Comparison of ENCODE assay signal across 14 mouse cellular contexts in the genomic region with DNA sequence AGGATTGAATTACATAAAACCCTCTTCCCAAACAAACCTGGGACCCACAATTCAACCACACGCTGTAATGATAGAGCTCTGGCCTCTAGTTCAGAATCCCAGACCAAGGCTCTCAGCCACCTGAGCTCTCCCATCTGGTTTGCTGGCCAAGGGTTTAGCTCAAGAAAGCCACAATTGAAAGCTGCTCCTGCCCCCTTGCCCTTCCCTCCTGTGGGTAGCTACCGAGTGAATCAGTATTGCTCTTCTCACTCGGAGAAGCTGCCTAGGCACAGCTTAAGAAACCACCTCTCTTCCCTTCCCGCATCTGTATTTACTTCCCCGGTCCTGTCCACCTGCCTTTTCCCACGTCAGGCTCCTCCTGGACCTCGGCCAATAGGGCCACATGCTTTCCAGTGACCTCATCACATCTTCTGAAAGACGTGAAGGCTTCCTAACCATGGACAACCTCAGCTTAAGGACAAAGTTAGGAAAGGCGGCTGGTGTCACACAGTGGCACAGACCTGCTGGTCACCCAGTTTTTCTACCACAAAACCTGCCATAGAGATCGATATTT. TPM values are rescaled to one million over a fixed set of nuclear protein-coding genes. Genes with fewer than 3 reads are reported as not detected.
DNase-seq lines count a peak whose midpoint lies in the region; ATAC-seq and TF ChIP-seq lines count a peak whose summit lies in the region.
"Had no signal": no experiment of that assay in that cellular context is flagged by ENCODE, and none has a peak within 500 bp of the region (broad histone marks: within the 10 kb centered on the region; RNA-seq: fewer than 3 reads in every experiment).

No protein-coding gene starts in this region.

- no peak overlapping the region for H3K9ac ChIP-seq in embryonic facial prominence, embryonic 15.5 days
- H3K9ac ChIP-seq: heart, embryonic 13.5 days; neural tube, embryonic 15.5 days had no signal

- H3K27ac ChIP-seq in embryonic facial prominence, embryonic 15.5 days (replicated peaks): peak overlapping the region; percentile 39
- no peak overlapping the region for H3K27ac ChIP-seq in embryonic facial prominence, embryonic 10.5 days (replicated peaks)
- H3K27ac ChIP-seq in layer of hippocampus, adult 2 months: 0 out of 2 replicates have a peak overlapping the region, but pooled peaks have one; percentile 59
- H3K27ac ChIP-seq: heart, embryonic 13.5 days; neural tube, embryonic 15.5 days had no signal

- no peak overlapping the region for H3K4me3 ChIP-seq in embryonic facial prominence, embryonic 15.5 days (replicated peaks)
- H3K4me3 ChIP-seq in embryonic facial prominence, embryonic 10.5 days: no peak overlapping the region
- H3K4me3 ChIP-seq in layer of hippocampus, adult 2 months: no peak overlapping the region
- H3K4me3 ChIP-seq: heart, embryonic 13.5 days; neural tube, embryonic 15.5 days had no signal

- WGBS in embryonic facial prominence, embryonic 15.5 days: 59% methylated on average over 10 of the region's 10 CpGs
- WGBS in embryonic facial prominence, embryonic 10.5 days: 79% methylated on average over 10 of the region's 10 CpGs

- H3K4me1 ChIP-seq in embryonic facial prominence, embryonic 15.5 days: peaks cover 40% of the 10 kb centered on the region
- peaks cover 17% of the 10 kb centered on the region for H3K4me1 ChIP-seq in embryonic facial prominence, embryonic 10.5 days
- H3K4me1 ChIP-seq: neural tube, embryonic 15.5 days had no signal

- H3K27me3 ChIP-seq in embryonic facial prominence, embryonic 15.5 days: no peaks in the 10 kb centered on the region
- no peaks in the 10 kb centered on the region for H3K27me3 ChIP-seq in embryonic facial prominence, embryonic 10.5 days (replicated peaks; ENCODE audit: low read depth, poor library complexity, severe bottlenecking)
- H3K27me3 ChIP-seq: heart, embryonic 13.5 days; neural tube, embryonic 15.5 days had no signal

- no peaks in the 10 kb centered on the region for H3K36me3 ChIP-seq in embryonic facial prominence, embryonic 15.5 days
- H3K36me3 ChIP-seq in embryonic facial prominence, embryonic 10.5 days (replicated peaks): peaks cover 28% of the 10 kb centered on the region
- H3K36me3 ChIP-seq: heart, embryonic 13.5 days; neural tube, embryonic 15.5 days had no signal

- TF ChIP-seq CTCF in layer of hippocampus, adult 2 months (conservative IDR thresholded peaks at IDR 0.05): no peak

- no peaks in the 10 kb centered on the region for H3K9me3 ChIP-seq in embryonic facial prominence, embryonic 15.5 days (replicated peaks)
- no peaks in the 10 kb centered on the region for H3K9me3 ChIP-seq in embryonic facial prominence, embryonic 10.5 days
- H3K9me3 ChIP-seq: heart, embryonic 13.5 days; neural tube, embryonic 15.5 days had no signal

- no peak for DNase-seq in embryonic facial prominence, embryonic 10.5 days (ENCODE audit: low spot score)
- DNase-seq in layer of hippocampus, adult 2 months (ENCODE audit: low spot score in 2 of 2): no peak
- no peak for DNase-seq in layer of hippocampus, adult 11-12 months (ENCODE audit: low spot score)
- peak; percentile 53 to 59 for DNase-seq in cerebellum, postnatal 14 days
- no peak for DNase-seq in right cerebral cortex, adult 18-20 months
- DNase-seq: layer of hippocampus, postnatal 36 days; left cerebral cortex, postnatal 4 days; thymus, adult 2 months had no signal

- ATAC-seq in embryonic facial prominence, embryonic 15.5 days (ENCODE audit: insufficient number of reproducible peaks, low FRiP score, low TSS enrichment, low read depth): no peak
- no peak for ATAC-seq in CD4-positive, CD25-positive, alpha-beta regulatory T cell, adult 4 months
- ATAC-seq: forebrain, embryonic 16.5 days had no signal

- no peak overlapping the region for H3K4me2 ChIP-seq in embryonic facial prominence, embryonic 15.5 days (replicated peaks)
- H3K4me2 ChIP-seq: heart, embryonic 13.5 days; midbrain, embryonic 11.5 days; neural tube, embryonic 15.5 days had no signal

RNA-seq across cellular contexts. Expression of a gene that starts 22.6 kb away (rescaled TPM):
- 60.2 and 62.4 TPM in 2 replicates for polyA plus RNA-seq in embryonic facial prominence, embryonic 15.5 days (2015; fragmentation: Nextera tagmentation; extraction: Ambion mirVana)
- 120 and 128 TPM in 2 replicates for polyA plus RNA-seq in embryonic facial prominence, embryonic 10.5 days (2016; fragmentation: Nextera tagmentation; extraction: Ambion mirVana)
- total RNA-seq in layer of hippocampus, adult 2 months (2021): 10 to 100 TPM; 36.5 to 36.7 TPM
- polyA plus RNA-seq in CD4-positive, CD25-positive, alpha-beta regulatory T cell, adult 4 months (2017; shearing (Covaris generic)): 10 to 100 TPM; 24.0 to 35.0 TPM

RNA-seq across cellular contexts. Expression of a gene that starts 45.6 kb away (rescaled TPM):
- polyA plus RNA-seq in embryonic facial prominence, embryonic 15.5 days (2015; fragmentation: Nextera tagmentation; extraction: Ambion mirVana): 92.0 and 92.5 TPM in 2 replicates
- 65.4 and 65.7 TPM in 2 replicates for polyA plus RNA-seq in embryonic facial prominence, embryonic 10.5 days (2016; fragmentation: Nextera tagmentation; extraction: Ambion mirVana)
- total RNA-seq in layer of hippocampus, adult 2 months (2021): 10 to 100 TPM; 49.6 to 50.4 TPM
- polyA plus RNA-seq in CD4-positive, CD25-positive, alpha-beta regulatory T cell, adult 4 months (2017; shearing (Covaris generic)): 100 to 1,000 TPM; 102 to 115 TPM

Comparison
In these comparisons a context has a peak if more than half of its experiments do, and no peak if none do; other contexts are left out.
1. DNase-seq: peak in cerebellum, postnatal 14 days (2 of 2); none in embryonic facial prominence, embryonic 10.5 days (single experiment), layer of hippocampus, adult 2 months (0 of 2), layer of hippocampus, adult 11-12 months (single experiment) and right cerebral cortex, adult 18-20 months (single experiment).